Mouse (Mus musculus): Measurements from ENCODE around the gene Olfr320. TPM values are rescaled to one million over a fixed set of nuclear protein-coding genes. Genes with fewer than 3 reads are reported as not detected.

The Olfr320 gene
- total RNA-seq, 2 experiments from 2014 or later, result not detected

Other genes with a start within 250 kb of the Olfr320 start
- gene Gm12253, start 248.5 kb upstream of the Olfr320 start, total RNA-seq (2021), result not detected
- gene Lypd9, start 228.2 kb upstream of the Olfr320 start, total RNA-seq (2021), result not detected
- gene Olfr30, start 218.8 kb upstream of the Olfr320 start, total RNA-seq (2021), result not detected
- gene Olfr332, start 188.5 kb upstream of the Olfr320 start, total RNA-seq (2021), result not detected
- gene Olfr331, start 178.5 kb upstream of the Olfr320 start, total RNA-seq (2021), result not detected
- 1 to 10 TPM; 1.1 to 1.4 TPM for gene Olfr330, start 146.3 kb upstream of the Olfr320 start, total RNA-seq (2021)
- 1 to 10 TPM in 1 of 2 experiments, under 1 TPM in 1; 0.45 to 1.0 TPM for gene Olfr329-ps, start 134.7 kb upstream of the Olfr320 start, total RNA-seq (2021)
- gene Olfr328, start 125.5 kb upstream of the Olfr320 start, total RNA-seq (2021), result under 1 TPM; 0.28 to 0.45 TPM
- not detected for gene Olfr224, start 110.5 kb upstream of the Olfr320 start, total RNA-seq (2021)
- gene Olfr325, start 103.4 kb upstream of the Olfr320 start, total RNA-seq (2021), result not detected
- gene Olfr324, start 86.0 kb upstream of the Olfr320 start, total RNA-seq (2021), result not detected
- gene 2210407C18Rik, start 65.0 kb upstream of the Olfr320 start, total RNA-seq (2021), result not detected
- gene Olfr323, start 50.6 kb upstream of the Olfr320 start, total RNA-seq (2021), result not detected
- 1 to 10 TPM in 1 of 2 experiments, under 1 TPM in 1; 0.90 to 1.8 TPM for gene Trim58, start 40.6 kb upstream of the Olfr320 start, total RNA-seq (2021)
- not detected for gene Olfr322, start 22.3 kb upstream of the Olfr320 start, total RNA-seq (2021)
- not detected for gene Olfr319, start 18.1 kb downstream of the Olfr320 start, total RNA-seq (2021)
- gene Olfr318, start 42.9 kb downstream of the Olfr320 start, total RNA-seq (2021), result not detected
- not detected for gene Olfr317, start 58.1 kb downstream of the Olfr320 start, total RNA-seq (2021)
- gene Olfr316, start 71.6 kb downstream of the Olfr320 start, total RNA-seq (2021), result not detected
- gene Olfr315, start 92.1 kb downstream of the Olfr320 start, total RNA-seq (2021), result not detected
- not detected for gene Olfr314, start 101.9 kb downstream of the Olfr320 start, total RNA-seq (2021)
- gene Fam183b, start 120.9 kb downstream of the Olfr320 start, total RNA-seq (2021), result 1 to 10 TPM; 4.8 to 6.0 TPM
- gene Olfr313, start 133.9 kb downstream of the Olfr320 start, total RNA-seq (2021), result not detected
- not detected for gene Olfr312, start 148.1 kb downstream of the Olfr320 start, total RNA-seq (2021)
- not detected for gene Olfr311, start 158.2 kb downstream of the Olfr320 start, total RNA-seq (2021)
- gene Gm12258, start 166.1 kb downstream of the Olfr320 start, total RNA-seq (2021), result 10 to 100 TPM; 12.7 to 13.3 TPM
- gene 2810021J22Rik, start 186.1 kb downstream of the Olfr320 start, total RNA-seq (2021), result 10 to 100 TPM; 10.8 to 12.0 TPM
- 1 to 10 TPM; 7.3 to 8.9 TPM for gene Zfp39, start 223.1 kb downstream of the Olfr320 start, total RNA-seq (2021)
- gene Btnl10, start 236.8 kb downstream of the Olfr320 start, total RNA-seq (2021), result 1 to 10 TPM; 2.7 to 4.9 TPM